Mouse (Mus musculus): ENCODE measurements around the gene Dcaf10. TPM values are rescaled to one million over a fixed set of nuclear protein-coding genes. Genes with fewer than 3 reads are reported as not detected.
"Not testable (repeated sequence)": the region's sequence is repeated elsewhere in the genome, so short reads cannot be mapped to it uniquely, and the experiment has no call there.

The Dcaf10 gene
- total RNA-seq, 2 experiments from 2014 or later: 10.2 to 16.3 TPM

DNA sequence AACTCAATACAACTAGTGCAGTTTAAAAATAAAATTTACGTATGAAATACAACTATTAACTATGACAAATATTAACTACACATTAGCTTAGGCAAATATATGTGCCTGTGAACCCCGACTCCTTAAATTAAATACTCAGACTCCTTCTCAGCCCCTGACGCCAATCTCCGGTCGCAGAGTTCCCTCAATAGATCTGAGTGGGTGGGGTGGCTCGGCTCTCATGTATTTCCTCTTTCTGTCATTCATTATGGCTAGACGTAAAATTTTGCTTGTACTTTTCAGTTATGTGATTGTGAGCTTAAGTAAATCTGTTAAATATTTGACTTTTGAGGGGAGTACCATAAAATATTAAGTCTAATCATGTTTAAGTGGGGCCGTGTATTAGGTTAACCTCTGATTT, 51.1 kb downstream of the Dcaf10 start:
- ATAC-seq (replicated peaks; ENCODE audit: poor library complexity): peak; percentile 51; the same call in 1 of the 2 replicates

DNA sequence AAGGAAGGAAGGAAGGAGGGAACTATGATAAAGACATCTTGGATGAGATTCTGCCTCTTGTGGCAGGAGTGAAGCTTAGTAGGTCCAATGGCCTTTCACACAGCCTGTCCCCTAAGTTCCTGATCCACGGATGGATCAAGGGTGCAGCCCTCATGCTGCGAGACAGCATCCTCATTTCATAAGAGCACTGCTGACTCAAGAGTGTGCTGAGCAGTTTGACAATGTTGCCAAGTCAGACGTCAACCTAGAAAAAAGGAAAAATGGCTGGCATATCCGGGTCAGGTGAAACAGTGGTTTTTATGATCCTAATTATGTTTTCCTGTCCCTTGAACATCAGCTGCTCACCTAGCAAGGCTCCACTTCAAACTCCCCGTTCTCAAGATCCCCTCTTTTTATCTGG, 51.8 kb downstream of the Dcaf10 start:
- ATAC-seq (replicated peaks; ENCODE audit: poor library complexity): peak; percentile 48

DNA sequence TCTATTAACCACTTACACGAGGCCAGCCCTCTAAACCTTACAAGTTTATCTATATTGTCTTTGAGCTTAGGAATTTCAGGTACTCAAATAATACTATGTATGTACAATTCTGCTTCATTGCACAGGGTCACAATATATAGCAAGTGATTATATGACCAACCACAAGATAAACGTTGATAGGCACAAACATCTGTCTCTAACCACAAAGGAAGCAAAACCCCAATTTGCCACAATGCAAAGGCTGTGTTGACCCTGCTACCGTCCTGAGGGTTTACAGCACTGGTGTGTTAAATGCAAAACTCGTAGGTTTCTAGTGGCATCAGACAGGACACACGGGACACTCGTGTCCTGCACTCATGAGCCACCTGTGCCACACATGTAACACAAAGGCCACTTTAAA, 54.3 kb downstream of the Dcaf10 start:
- ATAC-seq (replicated peaks; ENCODE audit: poor library complexity): peak; percentile 51

DNA sequence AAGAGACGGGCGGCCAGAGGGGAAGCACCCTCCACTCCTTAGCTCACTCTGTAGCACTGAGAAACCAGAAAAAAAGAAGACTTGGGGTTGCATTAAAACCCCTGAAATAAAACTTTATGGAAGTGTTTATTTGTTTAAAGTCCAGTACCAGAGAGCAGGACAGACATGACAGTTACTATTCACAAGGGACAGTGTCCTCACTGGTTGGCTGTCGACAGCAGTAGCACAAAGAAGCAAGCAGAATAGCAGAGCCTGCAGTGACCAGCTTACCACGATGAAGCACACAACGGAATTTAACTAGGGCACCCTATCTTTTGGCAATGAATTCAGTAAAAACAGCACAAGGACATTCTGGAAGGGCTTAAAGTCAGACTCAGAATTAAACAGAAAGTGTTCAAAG, 56.4 kb downstream of the Dcaf10 start:
- ATAC-seq (replicated peaks; ENCODE audit: poor library complexity): not testable (repeated sequence)

DNA sequence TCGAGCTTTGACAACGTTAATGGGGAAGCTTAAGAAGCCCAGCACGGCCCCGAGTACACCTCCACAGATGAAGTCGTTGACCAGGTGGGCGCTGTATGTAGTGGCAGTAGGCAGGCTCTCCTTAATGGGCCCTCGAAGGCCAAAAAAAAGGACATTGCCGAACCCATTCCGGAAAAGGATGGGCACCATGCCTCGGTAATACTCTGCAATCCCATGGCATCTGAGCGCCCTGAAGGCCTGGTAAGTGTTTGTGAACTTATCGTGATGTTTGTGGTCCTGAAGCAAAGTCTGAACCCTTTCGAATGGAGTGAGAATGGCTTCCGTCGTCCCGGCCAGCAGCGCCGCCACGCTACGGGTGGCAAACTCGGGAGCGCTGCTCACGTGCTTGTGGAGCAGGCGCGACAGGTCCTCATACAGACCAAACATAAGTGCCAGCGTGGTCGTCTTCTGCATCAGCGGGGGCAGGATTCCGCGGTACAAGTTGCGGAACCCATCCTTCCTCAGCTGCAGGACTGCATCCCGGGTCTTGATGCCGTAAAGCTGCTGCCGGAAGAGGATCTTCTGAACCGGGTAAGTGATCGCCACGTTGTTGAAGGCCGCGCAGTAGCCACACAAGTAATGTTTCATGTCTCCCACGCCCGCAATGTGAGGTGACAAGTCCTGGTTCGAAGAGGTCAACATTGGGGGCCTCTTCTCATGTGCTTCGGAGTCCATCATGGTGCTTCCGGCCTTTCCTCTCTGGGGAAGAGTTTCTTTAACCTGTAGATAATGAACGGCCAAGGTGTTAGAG, 57.7 kb downstream of the Dcaf10 start:
- no peak for ATAC-seq (replicated peaks; ENCODE audit: poor library complexity)

DNA sequence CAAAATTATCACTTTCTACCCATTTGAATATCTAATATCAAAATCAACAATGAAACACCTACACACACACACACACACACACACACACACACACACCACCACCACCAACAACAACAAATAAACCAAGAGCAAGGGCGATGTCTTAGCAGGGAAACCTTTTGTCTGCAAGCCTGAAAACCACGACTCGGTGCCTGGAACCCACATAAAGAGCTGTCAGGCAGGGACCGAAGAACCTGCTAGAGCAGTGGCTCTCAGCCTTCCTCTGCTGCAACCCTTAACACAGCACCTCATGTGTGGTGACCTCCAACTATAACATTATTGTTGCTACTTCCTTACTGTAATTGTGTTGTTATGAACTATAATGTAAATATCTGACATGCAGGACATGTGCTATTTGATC, 60.4 kb downstream of the Dcaf10 start:
- ATAC-seq (replicated peaks; ENCODE audit: poor library complexity): no peak

DNA sequence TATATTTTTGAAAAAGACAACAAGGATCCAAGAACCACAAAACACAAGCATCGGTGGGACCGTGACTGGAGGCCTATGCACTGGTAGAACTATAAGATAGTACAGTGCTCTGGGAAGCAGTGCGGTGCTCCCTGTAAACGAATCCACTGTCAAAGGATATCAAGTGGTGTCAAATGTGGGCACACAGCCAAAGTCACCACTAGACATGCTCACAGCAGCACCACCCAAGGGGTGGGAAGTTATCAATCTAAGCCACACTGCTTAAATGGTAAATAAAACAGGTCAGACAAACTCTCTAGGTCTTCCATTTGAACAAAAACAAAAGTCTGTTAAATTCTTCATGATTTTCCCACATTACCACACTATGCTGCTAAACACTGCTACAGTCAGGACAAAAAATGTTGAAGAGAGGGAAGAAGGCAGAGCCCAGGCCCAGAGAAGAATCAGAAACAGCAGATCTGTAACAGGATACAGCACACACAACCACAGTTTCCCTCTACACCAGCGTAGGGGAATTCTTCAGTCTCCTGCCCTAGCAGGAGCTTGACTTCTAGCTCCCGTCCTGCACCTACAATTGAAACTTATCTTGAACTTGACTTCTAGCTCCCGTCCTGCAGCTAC, 61.1 kb downstream of the Dcaf10 start:
- ATAC-seq (replicated peaks; ENCODE audit: poor library complexity): peak; percentile 73

DNA sequence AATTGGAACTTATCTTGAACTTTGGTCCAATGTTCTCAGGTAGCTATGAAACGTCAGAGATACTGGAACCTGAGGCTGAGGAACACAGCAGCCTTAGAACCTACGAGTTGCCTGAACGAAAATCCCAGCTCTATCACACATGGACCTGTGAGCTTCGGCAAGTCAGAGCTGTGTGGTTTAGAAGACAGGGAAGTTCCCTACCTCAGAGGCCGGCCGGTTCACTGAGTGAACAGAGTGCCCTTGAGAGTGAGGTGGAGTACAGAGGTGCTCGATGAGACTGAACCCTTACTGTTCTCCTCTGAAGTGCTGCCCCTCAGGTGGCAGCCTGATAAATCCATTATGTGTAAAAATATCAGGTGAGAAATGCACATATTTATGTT, 61.6 kb downstream of the Dcaf10 start:
- ATAC-seq (replicated peaks; ENCODE audit: poor library complexity): peak; percentile 7; the same call in 1 of the 2 replicates

DNA sequence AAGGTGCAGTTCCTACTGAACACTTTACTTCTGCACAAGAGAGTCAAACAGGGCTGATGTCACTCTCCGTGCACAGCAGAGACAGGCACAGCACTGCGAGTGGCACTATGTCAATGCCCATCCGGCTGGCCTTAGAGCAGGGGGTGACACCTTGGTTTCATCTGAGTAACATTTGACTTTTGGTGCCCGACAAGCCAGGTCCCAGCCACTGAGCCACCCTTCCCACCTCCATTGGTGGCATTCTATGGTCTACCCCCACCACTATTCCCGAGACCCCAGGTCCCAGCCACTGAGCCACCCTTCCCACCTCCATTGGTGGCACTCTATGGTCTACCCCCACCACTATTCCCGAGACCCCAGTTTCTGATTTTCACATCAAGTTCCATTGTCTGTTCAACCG, 62.2 kb downstream of the Dcaf10 start:
- ATAC-seq (replicated peaks; ENCODE audit: poor library complexity): no peak

DNA sequence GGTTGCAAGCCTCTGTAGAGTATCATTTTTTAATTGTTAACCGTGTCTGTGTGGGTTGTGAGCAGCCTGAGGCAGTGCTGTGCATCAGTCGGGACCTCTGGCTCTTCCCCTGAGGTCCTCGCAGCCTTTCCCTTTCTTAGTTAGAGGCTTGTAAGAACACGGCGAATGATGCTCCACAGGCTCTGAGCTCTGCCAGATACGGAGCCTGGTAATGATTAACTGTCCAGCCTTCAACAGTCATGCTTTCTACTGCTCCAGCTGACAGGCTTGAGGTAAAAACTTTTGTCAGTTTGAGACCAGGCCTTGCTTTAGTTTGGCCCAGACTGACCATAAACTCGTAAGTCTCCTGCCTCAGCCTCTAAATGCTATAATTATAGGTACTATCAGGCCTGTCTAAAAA, 63.4 kb downstream of the Dcaf10 start:
- ATAC-seq (replicated peaks; ENCODE audit: poor library complexity): no peak

DNA sequence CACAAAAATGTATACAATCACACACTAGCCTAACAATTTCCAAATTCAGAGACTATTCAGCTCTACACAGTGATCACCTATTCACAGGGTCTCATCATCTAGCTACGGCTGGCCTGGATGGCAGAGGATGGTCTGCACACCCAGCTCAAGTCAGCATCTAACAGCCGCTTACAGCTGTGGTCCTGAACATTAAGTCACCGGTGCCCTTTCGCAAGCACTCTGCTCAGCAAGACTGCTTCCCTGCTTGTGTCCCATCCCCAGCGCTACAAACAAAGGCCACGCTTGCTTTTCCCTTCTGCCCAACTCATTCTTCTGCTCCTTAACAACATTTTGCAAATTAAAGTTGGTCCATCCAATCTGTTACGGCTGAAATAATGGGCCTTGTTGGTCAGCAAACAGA, 64.5 kb downstream of the Dcaf10 start:
- no peak for ATAC-seq (replicated peaks; ENCODE audit: poor library complexity)

DNA sequence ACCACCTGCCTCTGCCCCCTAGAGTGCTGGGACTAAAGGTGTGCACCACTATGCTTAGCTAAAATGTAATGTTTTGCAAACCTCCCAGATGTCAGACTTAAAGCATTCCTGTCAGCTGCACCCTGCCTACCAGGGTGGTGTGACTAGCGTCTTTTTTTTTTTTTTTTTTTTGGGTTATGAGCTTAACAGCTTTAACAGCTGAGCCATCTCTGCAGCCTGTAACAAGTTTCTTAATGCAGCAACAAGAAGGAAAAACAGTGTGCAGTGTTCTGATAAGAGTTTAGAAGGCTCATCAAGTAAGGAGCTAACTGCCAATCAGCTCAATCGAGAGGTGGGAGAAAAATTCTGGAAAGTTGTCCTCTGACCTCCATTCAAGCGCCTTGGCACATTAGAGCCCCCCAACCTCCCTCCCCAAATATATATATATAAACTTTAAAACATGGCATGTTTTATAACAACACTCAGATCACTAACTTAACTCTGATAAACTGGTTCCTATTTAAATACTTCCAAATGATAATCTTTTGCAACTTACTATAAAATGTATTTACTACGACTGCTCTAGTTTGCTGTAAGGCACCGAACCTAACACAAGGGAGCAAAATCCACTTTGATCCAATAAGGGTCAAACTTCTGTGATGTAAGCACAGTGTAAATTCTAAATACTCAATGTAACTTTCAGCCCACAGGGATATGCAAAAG, 65.3 kb downstream of the Dcaf10 start:
- peak; percentile 20 for ATAC-seq (replicated peaks; ENCODE audit: poor library complexity)

DNA sequence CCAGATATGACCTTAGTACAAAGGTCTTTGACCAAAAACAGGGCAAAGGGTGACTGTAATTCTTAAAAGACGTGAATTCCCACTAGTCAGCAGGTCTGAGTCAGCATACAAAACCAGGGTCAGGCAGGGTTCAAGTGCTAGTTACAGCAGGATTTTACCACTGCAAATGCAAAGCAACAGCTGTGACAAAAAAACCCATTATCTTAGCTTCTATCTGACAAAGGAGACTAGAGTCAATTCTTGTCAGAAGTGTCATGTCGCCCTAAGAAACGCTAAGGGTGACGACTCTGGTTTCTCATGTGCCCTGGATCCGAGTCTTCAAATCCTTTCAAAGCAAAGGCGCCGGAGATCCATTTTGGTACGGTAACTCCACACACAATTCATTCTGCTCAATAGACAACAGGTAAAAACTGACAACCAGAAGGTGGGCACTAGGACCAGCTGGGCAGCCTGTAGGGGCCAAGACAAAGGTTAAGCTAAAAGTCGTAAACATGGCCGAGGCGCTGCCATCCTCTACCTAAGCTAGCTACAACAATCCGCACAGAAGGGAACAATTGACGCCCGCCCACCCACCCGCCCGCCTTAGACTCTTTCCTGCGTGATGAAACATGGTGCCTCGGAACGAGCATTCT, 65.9 kb downstream of the Dcaf10 start:
- ATAC-seq (replicated peaks; ENCODE audit: poor library complexity): no peak

DNA sequence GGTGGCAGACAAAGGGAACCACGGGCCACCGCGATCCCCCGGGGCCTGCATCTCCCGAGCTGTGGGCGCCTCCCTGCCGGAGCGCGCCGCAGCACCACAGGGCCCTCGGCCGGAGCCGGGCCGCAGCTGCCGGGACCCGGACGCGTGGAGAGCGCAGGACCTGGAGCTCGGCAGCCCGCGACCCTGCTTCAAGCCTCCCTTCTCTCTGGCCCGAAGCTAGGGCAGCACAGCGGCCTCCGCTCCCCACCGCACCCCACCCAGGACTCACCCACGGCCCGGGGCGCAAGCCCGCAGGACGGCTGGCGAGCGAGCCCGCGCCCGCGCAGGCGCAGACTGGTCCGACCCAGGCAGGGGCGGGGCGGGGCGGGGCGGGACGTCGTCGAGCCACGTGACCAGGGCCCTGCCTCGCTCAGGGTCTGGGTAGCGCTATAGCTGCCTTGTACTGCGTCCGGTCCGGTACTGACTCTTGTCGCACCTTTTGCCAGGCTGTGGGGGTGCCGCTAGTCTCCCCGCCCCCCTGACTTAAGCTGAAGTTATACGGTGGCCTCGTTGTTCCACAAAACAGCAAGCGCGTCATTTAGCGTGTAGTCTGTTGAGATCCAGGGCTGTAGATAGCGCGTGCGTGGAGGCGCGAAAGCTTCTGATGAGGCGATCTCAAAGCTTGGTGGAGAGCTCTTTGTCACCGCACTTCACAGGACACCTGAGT, 66.7 kb downstream of the Dcaf10 start, which contains the start of gene Slc25a51:
Slc25a51 (minus strand) TSS at position 340 of the 706 bp plus-strand sequence.
- ATAC-seq (replicated peaks; ENCODE audit: poor library complexity): peak; percentile 81

DNA sequence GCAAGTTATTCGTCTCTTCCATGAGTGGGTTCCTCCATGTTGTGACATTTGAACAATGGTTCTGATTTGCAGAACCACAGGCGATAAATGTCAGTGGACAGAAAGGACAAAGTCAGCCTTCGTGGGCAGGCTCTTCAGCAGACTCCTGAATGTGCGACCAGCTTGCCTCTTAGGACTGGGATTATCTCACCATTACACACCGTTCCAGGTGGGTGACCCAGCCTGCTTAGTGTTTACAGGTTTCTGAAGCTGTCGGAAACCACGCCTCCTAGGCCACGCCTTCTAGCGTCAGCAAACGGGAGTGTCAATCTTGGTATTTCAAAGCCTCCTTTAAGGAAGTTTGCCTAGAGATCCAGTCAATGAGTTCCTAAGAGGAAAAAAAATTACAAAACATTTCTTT, 67.4 kb downstream of the Dcaf10 start:
- ATAC-seq (replicated peaks; ENCODE audit: poor library complexity): peak; percentile 52

DNA sequence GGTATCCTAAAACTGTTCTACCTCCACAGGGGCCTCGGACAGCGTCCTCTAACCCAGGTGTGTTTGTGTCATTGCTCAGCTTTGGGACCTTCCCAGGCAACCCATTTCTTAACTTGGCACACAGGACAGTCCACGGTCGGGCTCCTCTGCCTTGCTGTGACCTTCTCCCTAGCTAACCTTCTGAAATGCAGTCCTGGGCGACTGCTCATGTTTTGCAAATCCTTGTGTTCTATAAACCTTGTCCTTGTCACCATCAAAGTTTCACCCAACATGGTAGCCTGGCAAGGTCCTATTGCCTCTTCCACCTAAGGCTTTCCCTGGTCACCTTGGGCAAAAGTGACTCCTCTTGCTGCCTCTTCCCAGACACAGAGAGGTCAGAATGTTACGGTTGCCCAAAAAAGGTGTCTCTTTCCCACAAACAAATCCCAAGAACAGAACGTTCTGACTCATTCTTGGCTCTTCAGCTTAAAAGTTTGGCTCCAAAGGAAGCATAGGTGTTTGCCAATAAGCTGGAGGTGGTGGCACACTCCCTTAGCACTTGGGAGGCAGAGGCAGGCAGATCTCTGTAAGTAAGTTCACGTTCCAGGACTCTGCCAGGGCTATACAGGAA, 69.4 kb downstream of the Dcaf10 start:
- no peak for ATAC-seq (replicated peaks; ENCODE audit: poor library complexity)

DNA sequence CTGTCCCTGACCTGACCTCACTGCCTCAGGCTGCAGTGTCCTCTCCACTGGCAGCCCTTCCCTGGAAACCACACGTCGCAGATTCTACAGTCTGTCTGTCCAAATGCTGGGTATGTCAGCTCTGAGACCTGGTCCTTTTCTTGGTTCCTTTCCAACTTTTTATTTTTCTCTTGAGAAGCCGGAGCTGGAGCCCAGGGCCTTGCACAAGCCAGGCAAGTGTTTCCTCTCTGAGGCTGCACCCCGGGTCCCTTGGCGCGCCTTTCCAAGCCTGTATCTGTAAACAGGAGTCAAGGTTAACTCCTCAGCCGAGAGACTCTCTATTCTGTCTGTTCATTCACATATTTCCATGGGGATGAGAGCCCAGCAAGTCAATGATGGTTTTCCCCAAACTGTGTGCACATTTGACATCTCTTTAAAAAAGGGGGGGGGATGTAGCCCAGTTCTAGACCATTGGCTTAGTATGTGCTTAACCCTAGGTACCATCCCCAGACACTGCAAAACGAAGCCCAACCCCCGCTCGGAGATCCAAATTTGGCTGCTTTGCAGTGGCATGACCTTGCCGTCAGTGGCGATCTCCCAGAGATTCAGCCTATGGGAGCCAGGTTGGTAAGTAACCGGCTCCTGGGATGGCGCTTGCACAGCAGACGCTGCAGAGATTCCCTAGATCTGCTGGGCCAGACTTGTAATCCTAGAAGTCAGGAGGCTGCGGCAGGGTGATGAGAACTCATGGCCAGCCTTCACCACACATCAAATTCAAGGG, 70.7 kb downstream of the Dcaf10 start:
- no peak for ATAC-seq (replicated peaks; ENCODE audit: poor library complexity)

DNA sequence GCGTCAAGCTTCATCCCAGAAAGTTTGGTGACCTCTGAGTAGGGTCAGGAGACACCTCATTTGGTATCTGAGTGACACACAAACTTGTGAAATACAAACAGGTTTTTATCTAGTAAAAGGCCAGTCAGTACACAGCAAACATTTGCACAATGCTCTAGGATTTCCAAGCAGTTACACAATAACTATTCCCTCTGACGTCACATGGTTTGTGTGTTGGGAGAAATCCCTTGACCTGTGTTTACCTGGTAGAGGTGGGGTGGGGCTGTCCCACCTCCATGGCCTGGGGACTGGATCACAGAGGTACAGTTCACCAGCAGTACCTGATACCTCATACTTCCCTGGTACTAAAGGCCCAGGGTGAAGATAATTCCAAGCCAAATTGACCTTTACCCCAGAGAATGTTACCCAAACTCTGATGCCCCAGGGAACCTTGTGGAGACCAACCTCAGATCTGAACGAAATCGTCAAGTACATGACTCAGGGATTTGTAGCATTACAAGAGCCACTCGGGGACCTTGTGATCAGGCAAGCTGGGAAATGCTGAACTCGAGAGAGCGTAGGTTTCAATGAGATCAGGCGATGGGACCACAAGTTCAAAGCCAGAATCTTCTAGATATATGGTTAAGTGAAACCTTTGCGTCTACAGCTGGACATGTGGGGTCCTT, 71.9 kb downstream of the Dcaf10 start:
- ATAC-seq (replicated peaks; ENCODE audit: poor library complexity): no peak

DNA sequence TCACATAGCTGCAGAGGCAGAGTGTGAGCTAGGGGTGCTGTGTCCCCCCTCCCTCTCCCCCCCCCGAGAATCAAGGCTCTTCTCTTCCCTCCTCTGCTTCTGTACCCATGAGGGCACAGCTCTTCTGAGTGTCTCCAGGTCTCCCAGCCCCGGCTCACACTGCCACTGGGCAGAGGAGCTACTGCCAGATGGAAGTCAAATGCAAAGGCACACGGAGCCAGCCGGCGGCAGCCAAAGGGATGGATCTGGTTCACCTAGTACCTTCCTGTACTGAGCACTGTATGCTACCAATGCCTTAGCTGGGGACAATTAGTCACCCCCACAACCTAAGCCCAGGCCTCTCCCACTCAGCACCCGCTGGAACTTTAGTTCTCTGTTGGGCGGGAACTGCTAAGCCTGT, 74.4 kb downstream of the Dcaf10 start:
- no peak for ATAC-seq (replicated peaks; ENCODE audit: poor library complexity)
